Mouse (Mus musculus): ENCODE data around the gene Nip7.
"Not testable (repeated sequence)": the region's sequence is repeated elsewhere in the genome, so short reads cannot be mapped to it uniquely, and the experiment has no call there.

Gene Nip7

GRCm38 (mm10) chr8:107056076-107056972, at the start of gene Nip7, which contains the start of gene Cog8:
Nip7 (plus strand) TSS chr8:107056877.
Cog8 (minus strand) TSS chr8:107056689.
- DNase-seq (ENCODE audit: low spot score): peak; percentile 84

- DNase-seq (ENCODE audit: low spot score): no peak
Observed at GRCm38 (mm10) chr8:107007795-107008194, 48.9 kb upstream of the Nip7 start.

- DNase-seq (ENCODE audit: low spot score): no peak
Observed at GRCm38 (mm10) chr8:107012666-107013065, 44.0 kb upstream of the Nip7 start.

GRCm38 (mm10) chr8:107014915-107015314, 41.8 kb upstream of the Nip7 start:
- no peak for DNase-seq (ENCODE audit: low spot score)

- no peak for DNase-seq (ENCODE audit: low spot score)
Observed at GRCm38 (mm10) chr8:107023479-107023878, 33.2 kb upstream of the Nip7 start.

GRCm38 (mm10) chr8:107029310-107029709, 27.4 kb upstream of the Nip7 start:
- DNase-seq (ENCODE audit: low spot score): no peak

- no peak for DNase-seq (ENCODE audit: low spot score)
Observed at GRCm38 (mm10) chr8:107030058-107030457, 26.6 kb upstream of the Nip7 start.

- peak; percentile 99 for DNase-seq (ENCODE audit: low spot score)
Observed at GRCm38 (mm10) chr8:107030650-107031576, 25.8 kb upstream of the Nip7 start, which contains the start of gene Vps4a. Vps4a (plus strand) TSS chr8:107031222.

GRCm38 (mm10) chr8:107031577-107032090, 25.0 kb upstream of the Nip7 start:
- DNase-seq (ENCODE audit: low spot score): no peak

GRCm38 (mm10) chr8:107033609-107034008, 23.1 kb upstream of the Nip7 start:
- not testable (repeated sequence) for DNase-seq (ENCODE audit: low spot score)

- no peak for DNase-seq (ENCODE audit: low spot score)
Observed at GRCm38 (mm10) chr8:107035641-107036040, 21.0 kb upstream of the Nip7 start.

- DNase-seq (ENCODE audit: low spot score): no peak
Observed at GRCm38 (mm10) chr8:107036626-107037025, 20.1 kb upstream of the Nip7 start.

- no peak for DNase-seq (ENCODE audit: low spot score)
Observed at GRCm38 (mm10) chr8:107040632-107041031, 16.0 kb upstream of the Nip7 start.

GRCm38 (mm10) chr8:107045478-107045877, 11.2 kb upstream of the Nip7 start:
- DNase-seq (ENCODE audit: low spot score): no peak

GRCm38 (mm10) chr8:107046976-107047375, 9.7 kb upstream of the Nip7 start:
- no peak for DNase-seq (ENCODE audit: low spot score)

GRCm38 (mm10) chr8:107048061-107048941, 8.4 kb upstream of the Nip7 start, which contains the start of gene Pdf:
Pdf (minus strand) TSS chr8:107048614.
- peak; percentile 52 for DNase-seq (ENCODE audit: low spot score)

GRCm38 (mm10) chr8:107049480-107049879, 7.2 kb upstream of the Nip7 start:
- no peak for DNase-seq (ENCODE audit: low spot score)

- DNase-seq (ENCODE audit: low spot score): no peak
Observed at GRCm38 (mm10) chr8:107052046-107052445, 4.6 kb upstream of the Nip7 start.

GRCm38 (mm10) chr8:107056973-107057369, 294 bp downstream of the Nip7 start:
- DNase-seq (ENCODE audit: low spot score): no peak

- DNase-seq (ENCODE audit: low spot score): no peak
Observed at GRCm38 (mm10) chr8:107062613-107063012, 5.9 kb downstream of the Nip7 start.
